Mouse (Mus musculus): ENCODE measurements at regions not wholly inside any gene's neighbourhood (a gene's known extent, or its start where the extent isn't known, plus 50 kb on each side); places are given as distances from the start of the nearest gene placed in this dataset.

DNA sequence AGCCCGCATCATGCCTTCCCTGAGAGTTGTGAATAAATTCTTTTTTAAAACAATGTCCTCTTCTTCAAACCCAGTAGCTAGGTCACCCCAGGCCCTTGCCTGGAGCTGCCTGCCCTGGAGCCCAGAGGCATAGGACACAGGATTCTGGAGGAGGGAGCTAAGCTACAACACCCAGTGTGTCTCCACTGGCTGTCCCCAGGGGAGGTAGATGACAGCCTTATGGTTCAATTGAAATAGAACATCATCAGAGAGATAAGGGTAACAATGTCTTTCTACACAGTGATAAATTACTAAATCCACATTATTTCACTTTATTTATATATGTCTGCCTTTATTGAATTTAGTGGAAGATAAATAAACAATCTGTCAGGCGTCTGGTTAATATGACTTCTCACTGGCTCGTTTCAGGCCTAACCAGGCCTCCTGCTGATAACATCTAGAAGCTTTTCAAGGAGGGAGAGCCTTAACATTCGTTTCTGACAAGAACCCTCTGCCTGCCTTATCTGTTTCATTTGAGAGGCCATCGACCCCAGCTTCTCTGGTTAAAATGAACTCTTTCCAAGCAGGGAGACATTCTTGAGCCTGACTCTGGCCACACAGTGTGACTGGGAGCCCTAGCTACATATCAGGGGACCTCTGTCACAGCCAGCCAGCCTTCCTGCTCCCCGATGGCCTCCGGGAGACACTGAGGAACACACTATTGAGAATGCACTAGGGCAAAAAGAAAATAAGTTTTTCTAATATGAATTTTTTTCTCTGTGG lies 252.1 kb upstream of the Dynlrb2 start:
- no peak overlapping the region for H3K4me3 ChIP-seq (replicated peaks)
- H3K4me1 ChIP-seq = no peaks in the 10 kb centered on the region
- H3K9me3 ChIP-seq (replicated peaks) = no peaks in the 10 kb centered on the region
- no peaks in the 10 kb centered on the region for H3K27me3 ChIP-seq
- no peaks in the 10 kb centered on the region for H3K36me3 ChIP-seq
- H3K4me2 ChIP-seq (replicated peaks) = no peak overlapping the region
- H3K9ac ChIP-seq = no peak overlapping the region
- no peak overlapping the region for H3K27ac ChIP-seq (replicated peaks)
- no peak for ATAC-seq (ENCODE audit: insufficient number of reproducible peaks, low FRiP score, low TSS enrichment, low read depth)
- WGBS = 59% methylated on average over 7 of the region's 7 CpGs

DNA sequence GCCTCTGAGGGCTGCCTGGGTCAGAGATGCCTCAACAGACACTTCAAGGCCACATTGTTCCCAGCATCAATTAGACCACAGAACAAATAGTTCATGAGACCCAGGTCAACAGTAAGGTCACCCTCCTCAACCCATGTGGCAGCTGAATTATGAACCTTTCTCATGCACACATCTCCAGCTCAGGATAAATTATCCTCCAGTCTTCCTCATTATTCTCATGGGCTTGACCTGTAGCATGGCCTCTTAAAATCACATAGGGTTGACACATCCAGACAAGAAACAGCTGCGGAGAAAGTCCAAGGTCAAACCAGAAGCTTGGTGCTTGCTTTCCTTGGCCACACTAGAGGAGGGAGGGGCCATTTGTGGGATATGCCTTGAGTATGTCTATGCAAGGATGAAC lies 256.4 kb upstream of the Dynlrb2 start:
- H3K9me3 ChIP-seq (replicated peaks) = no peaks in the 10 kb centered on the region
- H3K4me2 ChIP-seq (replicated peaks) = no peak overlapping the region
- ATAC-seq (ENCODE audit: insufficient number of reproducible peaks, low FRiP score, low TSS enrichment, low read depth) = no peak
- H3K4me1 ChIP-seq = no peaks in the 10 kb centered on the region
- H3K9ac ChIP-seq = no peak overlapping the region
- no peaks in the 10 kb centered on the region for H3K36me3 ChIP-seq
- no peak overlapping the region for H3K27ac ChIP-seq (replicated peaks)
- no peak overlapping the region for H3K4me3 ChIP-seq (replicated peaks)
- H3K27me3 ChIP-seq = no peaks in the 10 kb centered on the region
- 93% methylated on average over 1 of the region's 1 CpGs for WGBS

DNA sequence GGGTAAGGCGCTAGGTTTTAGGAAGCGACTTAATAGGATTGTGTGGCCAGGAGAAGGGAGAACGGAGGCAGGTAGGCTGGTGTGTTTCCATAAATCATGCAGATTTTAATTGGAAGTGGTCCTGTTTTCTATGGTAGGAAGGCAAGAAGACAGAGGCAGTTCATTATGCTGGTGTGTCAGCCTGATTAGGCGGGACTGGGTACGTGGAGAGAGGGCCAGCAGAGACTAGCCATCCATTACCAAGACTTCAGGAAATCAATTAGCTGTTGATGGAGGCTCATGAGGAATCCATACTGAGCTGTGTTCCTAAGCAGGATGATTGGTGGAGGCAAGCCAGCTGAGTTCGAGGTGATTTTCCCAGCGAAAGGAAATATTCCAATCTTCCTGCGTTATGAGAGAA lies 261.3 kb upstream of the Dynlrb2 start:
- no peaks in the 10 kb centered on the region; the same call in 1 of the 2 replicates for H3K27me3 ChIP-seq
- H3K4me2 ChIP-seq (replicated peaks) = no peak overlapping the region
- H3K27ac ChIP-seq (replicated peaks) = no peak overlapping the region
- no peak for ATAC-seq (ENCODE audit: insufficient number of reproducible peaks, low FRiP score, low TSS enrichment, low read depth)
- no peak overlapping the region for H3K9ac ChIP-seq
- no peaks in the 10 kb centered on the region for H3K36me3 ChIP-seq
- no peaks in the 10 kb centered on the region for H3K9me3 ChIP-seq (replicated peaks)
- WGBS = 67% methylated on average over 8 of the region's 8 CpGs
- H3K4me3 ChIP-seq (replicated peaks) = no peak overlapping the region
- H3K4me1 ChIP-seq = peaks cover 4% of the 10 kb centered on the region; the same call in 1 of the 2 replicates

DNA sequence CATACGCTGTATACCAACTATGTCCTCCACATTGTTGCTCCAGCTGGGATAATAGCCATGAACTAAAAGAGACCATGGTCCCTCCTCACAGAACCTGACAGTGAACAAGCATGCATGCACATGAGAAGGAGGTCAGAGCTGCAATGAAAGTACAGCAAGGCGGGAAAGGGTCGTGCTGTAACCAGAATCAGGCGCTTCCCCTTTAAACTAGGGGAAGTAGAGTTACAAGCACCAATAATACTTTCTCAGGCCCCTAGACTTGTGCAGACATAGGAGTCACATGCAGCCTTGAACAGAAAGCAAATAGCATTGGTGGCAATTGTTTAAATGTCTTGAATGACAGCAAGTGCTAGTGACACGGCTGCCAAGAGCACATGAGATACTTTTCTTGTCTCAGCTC lies 261.8 kb upstream of the Dynlrb2 start:
- Histone ChIP-seq H3K27ac (replicated peaks) (no peak overlapping the region), H3K4me1 (peaks cover 4% of the 10 kb centered on the region; the same call in 1 of the 2 replicates), H3K4me3 (replicated peaks) (no peak overlapping the region), H3K27me3 (no peaks in the 10 kb centered on the region; the same call in 1 of the 2 replicates), H3K9ac (no peak overlapping the region), H3K9me3 (replicated peaks) (no peaks in the 10 kb centered on the region), H3K36me3 (no peaks in the 10 kb centered on the region), H3K4me2 (replicated peaks) (no peak overlapping the region)
- WGBS = 74% methylated on average over 5 of the region's 5 CpGs
- ATAC-seq (ENCODE audit: insufficient number of reproducible peaks, low FRiP score, low TSS enrichment, low read depth) = no peak

DNA sequence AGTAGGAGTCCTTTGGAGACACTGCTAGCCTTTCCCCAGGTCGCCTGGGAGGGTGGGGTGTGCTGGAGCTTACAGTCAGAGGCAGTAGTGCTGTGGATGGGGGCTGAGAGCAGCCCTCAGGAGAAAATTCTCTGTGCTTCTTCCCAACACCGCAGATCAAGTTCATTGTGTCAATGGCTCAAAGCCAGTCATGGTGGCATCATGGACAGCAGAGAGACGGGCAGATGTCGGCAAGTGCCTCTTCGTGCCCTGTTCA lies 262.9 kb upstream of the Dynlrb2 start:
- H3K4me1 ChIP-seq = peaks cover 4% of the 10 kb centered on the region; the same call in 1 of the 2 replicates
- no peak overlapping the region for H3K9ac ChIP-seq
- H3K27ac ChIP-seq (replicated peaks) = no peak overlapping the region
- H3K27me3 ChIP-seq = no peaks in the 10 kb centered on the region; the same call in 1 of the 2 replicates
- no peak overlapping the region for H3K4me3 ChIP-seq (replicated peaks)
- no peaks in the 10 kb centered on the region for H3K36me3 ChIP-seq
- WGBS = 87% methylated on average over 5 of the region's 5 CpGs
- no peaks in the 10 kb centered on the region for H3K9me3 ChIP-seq (replicated peaks)
- no peak for ATAC-seq (ENCODE audit: insufficient number of reproducible peaks, low FRiP score, low TSS enrichment, low read depth)
- H3K4me2 ChIP-seq (replicated peaks) = no peak overlapping the region

DNA sequence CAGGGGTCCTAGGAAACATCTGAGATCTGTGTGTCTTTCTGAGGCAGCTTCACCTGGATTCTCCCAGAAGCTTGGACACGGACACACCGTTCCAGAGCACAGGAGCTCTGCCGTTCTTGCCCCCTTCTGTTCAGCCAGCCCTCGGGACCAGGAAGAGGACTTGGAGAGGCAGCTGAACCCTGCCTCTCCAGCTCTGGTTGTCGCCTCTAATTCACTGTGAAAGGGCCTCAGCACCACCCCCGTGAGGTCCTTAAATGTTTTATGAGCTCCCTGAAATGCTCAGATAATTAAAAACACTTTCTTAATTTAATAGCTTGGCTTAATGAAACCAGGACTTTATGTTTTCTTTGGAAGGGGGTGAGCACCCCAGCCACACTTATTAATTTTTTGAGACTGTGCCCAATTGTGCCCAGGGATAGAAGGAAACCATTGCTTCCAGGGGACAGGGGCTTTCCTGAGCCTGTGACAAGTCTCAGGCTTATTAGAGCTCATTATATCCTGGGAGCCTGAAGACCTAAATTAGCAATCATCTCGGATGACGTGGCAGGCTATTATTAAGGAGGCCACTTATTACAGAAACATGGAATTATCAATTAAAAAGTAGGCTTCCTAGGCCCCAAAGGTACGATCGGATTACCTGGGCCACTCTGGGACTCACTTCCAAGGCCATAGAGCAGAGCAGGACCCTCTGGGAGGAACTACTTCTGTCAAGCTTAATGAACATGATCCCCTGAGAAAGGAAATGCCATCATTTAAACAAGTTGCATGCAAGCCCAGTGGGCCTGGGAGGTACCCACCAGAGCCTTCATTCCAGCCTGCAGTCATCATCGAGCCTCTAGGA lies 263.4 kb upstream of the Dynlrb2 start:
- Histone ChIP-seq H3K4me2 (replicated peaks) (no peak overlapping the region), H3K9me3 (replicated peaks) (no peaks in the 10 kb centered on the region), H3K27me3 (no peaks in the 10 kb centered on the region; the same call in 1 of the 2 replicates), H3K9ac (no peak overlapping the region), H3K4me1 (peaks cover 4% of the 10 kb centered on the region; the same call in 1 of the 2 replicates), H3K36me3 (no peaks in the 10 kb centered on the region), H3K4me3 (replicated peaks) (no peak overlapping the region), H3K27ac (replicated peaks) (no peak overlapping the region)
- WGBS = 46% methylated on average over 11 of the region's 11 CpGs
- ATAC-seq (ENCODE audit: insufficient number of reproducible peaks, low FRiP score, low TSS enrichment, low read depth) = peak; percentile 51; the same call in 1 of the 2 replicates

DNA sequence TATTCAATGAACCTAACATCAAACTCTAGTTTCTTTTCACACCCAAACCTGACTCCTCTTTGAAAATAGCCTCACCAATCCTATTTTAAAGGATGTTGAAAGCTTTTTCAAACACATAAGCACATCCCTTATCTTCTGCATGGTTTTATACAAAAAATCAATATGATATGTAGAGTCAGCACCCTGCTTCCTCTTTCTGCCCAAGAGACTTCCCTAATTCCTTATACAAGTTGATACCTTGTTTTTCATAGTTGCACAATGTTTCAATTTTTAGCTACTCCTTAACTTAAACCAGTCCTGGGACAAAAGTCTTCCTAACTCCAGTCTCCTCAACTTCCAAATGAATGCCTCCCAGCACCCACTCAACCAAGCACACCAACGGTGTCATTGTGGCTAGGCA lies 266.1 kb upstream of the Dynlrb2 start:
- Histone ChIP-seq H3K27me3 (no peaks in the 10 kb centered on the region; the same call in 1 of the 2 replicates), H3K36me3 (no peaks in the 10 kb centered on the region), H3K9ac (no peak overlapping the region), H3K4me1 (peaks cover 4% of the 10 kb centered on the region; the same call in 1 of the 2 replicates), H3K27ac (replicated peaks) (no peak overlapping the region), H3K4me2 (replicated peaks) (no peak overlapping the region), H3K9me3 (replicated peaks) (no peaks in the 10 kb centered on the region), H3K4me3 (replicated peaks) (no peak overlapping the region)
- no peak for ATAC-seq (ENCODE audit: insufficient number of reproducible peaks, low FRiP score, low TSS enrichment, low read depth)
- WGBS = 81% methylated on average over 1 of the region's 1 CpGs

DNA sequence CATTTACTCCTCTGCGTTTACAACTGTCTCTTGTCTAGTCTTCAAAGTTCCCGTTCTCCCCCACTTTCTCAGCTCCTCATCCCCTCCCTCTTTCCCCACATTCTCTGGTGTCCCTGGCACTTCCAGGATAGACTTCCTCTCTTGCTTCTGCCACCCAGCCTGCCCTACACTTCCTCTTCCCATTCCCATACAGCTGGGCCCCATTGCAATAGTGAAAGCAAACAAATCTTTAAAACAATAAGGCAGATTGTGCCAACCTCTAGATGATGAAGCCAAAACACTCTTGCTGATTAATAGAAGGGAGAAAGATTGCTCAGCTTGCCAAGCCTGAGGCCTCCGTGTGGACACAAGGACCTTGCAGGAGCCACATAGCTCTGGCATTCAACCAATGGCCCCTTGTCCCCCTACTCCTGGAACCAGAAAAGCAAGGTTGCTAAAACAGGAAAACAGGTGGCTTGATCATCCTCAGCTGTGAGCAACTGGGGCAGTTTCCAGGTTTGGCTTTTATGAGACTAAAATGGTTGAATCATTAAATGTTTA lies 267.1 kb upstream of the Dynlrb2 start:
- WGBS = 74% methylated on average over 3 of the region's 3 CpGs
- Histone ChIP-seq H3K9ac (no peak overlapping the region), H3K4me1 (peaks cover 4% of the 10 kb centered on the region; the same call in 1 of the 2 replicates), H3K27me3 (no peaks in the 10 kb centered on the region; the same call in 1 of the 2 replicates), H3K27ac (replicated peaks) (no peak overlapping the region), H3K4me2 (replicated peaks) (no peak overlapping the region), H3K36me3 (no peaks in the 10 kb centered on the region), H3K9me3 (replicated peaks) (no peaks in the 10 kb centered on the region), H3K4me3 (replicated peaks) (no peak overlapping the region)
- ATAC-seq (ENCODE audit: insufficient number of reproducible peaks, low FRiP score, low TSS enrichment, low read depth) = no peak

DNA sequence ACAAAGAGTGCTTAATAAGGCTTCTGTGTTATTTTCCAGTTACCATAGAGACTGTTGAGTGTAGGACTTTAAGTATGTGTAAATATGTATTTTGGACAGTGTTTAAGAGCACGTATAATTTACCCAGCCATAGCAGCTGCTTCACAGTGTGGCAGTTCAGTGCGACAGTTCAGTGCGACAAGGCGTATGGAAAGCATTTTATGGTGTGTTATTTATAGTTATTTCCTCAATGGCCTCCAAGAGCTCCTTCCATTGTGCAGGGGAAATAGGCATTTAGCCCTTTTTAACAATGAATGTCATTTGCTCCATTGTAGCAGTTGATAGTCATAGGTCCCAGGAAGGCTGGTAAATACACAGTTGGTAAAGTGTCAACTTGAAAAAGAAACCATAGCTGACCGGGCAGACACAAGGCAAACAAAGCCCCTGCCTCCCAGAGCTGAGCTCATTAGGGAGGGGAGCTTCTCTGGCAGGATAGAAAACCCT lies 275.1 kb upstream of the Dynlrb2 start:
- no peak overlapping the region for H3K4me3 ChIP-seq (replicated peaks)
- no peaks in the 10 kb centered on the region for H3K36me3 ChIP-seq
- no peak for ATAC-seq (ENCODE audit: insufficient number of reproducible peaks, low FRiP score, low TSS enrichment, low read depth)
- H3K9me3 ChIP-seq (replicated peaks) = no peaks in the 10 kb centered on the region
- no peaks in the 10 kb centered on the region for H3K4me1 ChIP-seq
- WGBS = 24% methylated on average over 5 of the region's 5 CpGs
- H3K27me3 ChIP-seq = no peaks in the 10 kb centered on the region
- no peak overlapping the region for H3K4me2 ChIP-seq (replicated peaks)
- H3K9ac ChIP-seq = no peak overlapping the region
- H3K27ac ChIP-seq (replicated peaks) = no peak overlapping the region

DNA sequence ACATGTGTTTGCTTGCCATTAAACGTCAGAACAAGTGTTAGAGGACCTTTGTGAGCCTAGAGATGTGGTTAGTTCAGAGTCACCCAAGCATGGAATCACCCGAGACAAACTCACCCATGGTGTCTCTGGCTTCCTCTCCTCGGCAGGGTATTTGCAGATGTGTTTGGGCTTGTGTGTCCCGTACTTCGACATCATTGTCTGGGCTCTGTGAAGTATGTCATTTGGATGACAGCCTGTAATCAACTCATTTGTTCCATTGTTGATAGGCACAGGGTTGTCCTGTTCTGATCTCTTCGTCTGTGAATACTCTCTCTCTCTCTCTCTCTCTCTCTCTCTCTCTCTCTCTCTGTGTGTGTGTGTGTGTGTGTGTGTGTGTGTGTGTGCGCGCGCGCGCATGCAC lies 277.8 kb upstream of the Dynlrb2 start:
- 70% methylated on average over 11 of the region's 11 CpGs for WGBS

DNA sequence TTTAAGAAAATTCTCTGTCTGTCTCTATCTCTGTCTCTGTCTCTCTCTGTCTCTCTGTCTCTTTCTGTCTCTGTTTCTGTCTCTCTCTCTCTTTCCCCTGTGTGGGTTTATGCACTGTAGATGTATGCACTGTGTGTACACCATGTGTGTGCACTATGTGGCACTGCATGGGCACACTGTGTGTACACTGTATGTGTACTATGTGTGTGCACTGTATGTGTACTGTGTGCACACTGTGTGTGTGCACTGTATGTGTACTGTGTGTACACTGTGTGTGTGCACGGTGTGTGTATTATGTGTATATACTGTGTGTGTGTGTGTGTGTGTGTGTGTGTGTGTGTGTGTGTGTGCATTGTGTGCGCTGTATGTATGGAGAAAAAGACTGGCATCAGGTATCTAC lies 281.5 kb upstream of the Dynlrb2 start:
- Histone ChIP-seq H3K9me3 (replicated peaks) (no peaks in the 10 kb centered on the region), H3K4me3 (replicated peaks) (no peak overlapping the region), H3K4me2 (replicated peaks) (no peak overlapping the region), H3K27ac (replicated peaks) (no peak overlapping the region), H3K36me3 (no peaks in the 10 kb centered on the region), H3K9ac (no peak overlapping the region), H3K27me3 (no peaks in the 10 kb centered on the region), H3K4me1 (no peaks in the 10 kb centered on the region)
- no peak for ATAC-seq (ENCODE audit: insufficient number of reproducible peaks, low FRiP score, low TSS enrichment, low read depth)
- 100% methylated on average over 2 of the region's 2 CpGs for WGBS

More for the DNA sequence above, 277.8 kb upstream of the Dynlrb2 start:
- H3K36me3 ChIP-seq = no peaks in the 10 kb centered on the region
- no peak overlapping the region for H3K9ac ChIP-seq
- H3K4me3 ChIP-seq (replicated peaks) = no peak overlapping the region
- no peak overlapping the region for H3K27ac ChIP-seq (replicated peaks)
- no peak for ATAC-seq (ENCODE audit: insufficient number of reproducible peaks, low FRiP score, low TSS enrichment, low read depth)
- no peaks in the 10 kb centered on the region for H3K4me1 ChIP-seq
- H3K4me2 ChIP-seq (replicated peaks) = no peak overlapping the region
- H3K9me3 ChIP-seq (replicated peaks) = no peaks in the 10 kb centered on the region
- H3K27me3 ChIP-seq = no peaks in the 10 kb centered on the region
